Mouse (Mus musculus): ENCODE results near the gene Pnrc1.

GRCm38 (mm10) chr4:33254706-33255105 is 35.3 kb downstream of the Pnrc1 start:
- TF ChIP-seq EP300 (IDR thresholded peaks at IDR 0.05; ENCODE audit: insufficient read depth, low read depth, low read length) (no peak), POLR2A (IDR thresholded peaks at IDR 0.05; ENCODE audit: insufficient read depth, low read depth, low read length) (no peak), CTCF (IDR thresholded peaks at IDR 0.05) (no peak)

Measured in heart, adult 2 months (tissue).